Mouse (Mus musculus) embryonic fibroblast, embryonic 13.5 days (primary cell): ENCODE measurements at regions not wholly inside any gene's neighbourhood (a gene's known extent, or its start where the extent isn't known, plus 50 kb on each side); places are given as distances from the start of the nearest gene placed in this dataset.

Source experiments
- CTCF ChIP-seq: IDR thresholded peaks from 2 replicates; pipeline ENCODE4 v1.5.1; 2011; ENCODE audit warnings: mild to moderate bottlenecking, control low read depth, low read length, moderate library complexity, borderline replicate concordance; ENCODE audit not compliant: insufficient read depth
- POLR2A ChIP-seq: IDR thresholded peaks from 2 replicates; pipeline ENCODE4 v1.6.1; 2011; ENCODE audit warnings: low read depth, mild to moderate bottlenecking, control low read depth, low read length, moderate library complexity

DNA sequence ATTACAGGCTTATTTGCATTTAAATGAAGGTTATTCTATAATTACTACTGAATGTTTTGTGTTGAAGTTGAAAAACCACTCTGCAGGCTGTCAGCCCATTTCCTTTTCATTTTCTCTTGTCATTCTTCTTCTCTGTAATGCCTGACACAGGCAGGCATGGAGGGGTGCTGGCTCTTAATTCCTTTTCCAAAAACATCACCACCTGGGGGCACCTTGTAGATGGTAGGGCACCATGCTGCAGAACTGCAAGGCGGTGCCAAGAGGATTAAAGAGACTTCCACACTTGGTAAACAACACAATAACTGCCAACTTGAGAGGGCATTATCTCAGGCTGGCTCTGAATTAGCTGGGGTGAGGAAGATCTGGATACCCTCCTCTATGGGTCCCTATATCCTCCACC lies 148.7 kb upstream of the Snx19 start:
- no peak for TF ChIP-seq CTCF
- no peak for TF ChIP-seq POLR2A
